Mouse (Mus musculus) ES-E14 (cell line): ENCODE results near the gene Mlxipl. TPM values are rescaled to one million over a fixed set of nuclear protein-coding genes. Genes with fewer than 3 reads are reported as not detected.

Experiments used
- DNase-seq: peaks from one replicate; pipeline ENCODE4 v3.0.0-alpha.2; 2013; ENCODE audit warnings: low read depth, low spot score
- H3K27ac ChIP-seq: 2 replicates; pipeline ENCODE4 v1.5.1; 2012; ENCODE audit warnings: low read depth, mild to moderate bottlenecking, low read length, moderate library complexity, mixed read lengths; ENCODE audit not compliant: poor library complexity, insufficient read depth, severe bottlenecking
- H3K36me3 ChIP-seq: 2 replicates; pipeline ENCODE4 v1.6.1; 2012; ENCODE audit warnings: mild to moderate bottlenecking, low read length, moderate library complexity, mixed read lengths; ENCODE audit not compliant: control insufficient read depth, poor library complexity, insufficient read depth, severe bottlenecking
- H3K4me1 ChIP-seq, 2 experiments: fragments of 150-350 bp in 1 of 2; sonication (generic) in 1 of 2; 2 replicates each; pipeline ENCODE4 v1.6.1; 2012; ENCODE audit warnings: low read length in 2 of 2, mild to moderate bottlenecking in 1 of 2, mixed read lengths in 1 of 2; ENCODE audit not compliant: control insufficient read depth in 2 of 2, insufficient read depth in 2 of 2, poor library complexity in 1 of 2
- H3K4me3 ChIP-seq, 2 experiments: fragments of 150-350 bp in 1 of 2; sonication (generic) in 1 of 2; 2 replicates each; pipeline ENCODE4 v1.5.1; 2012; ENCODE audit warnings: low read length in 2 of 2, low read depth in 1 of 2, mild to moderate bottlenecking in 1 of 2, mixed read lengths in 1 of 2; ENCODE audit not compliant: insufficient read depth in 1 of 2, poor library complexity in 1 of 2, severe bottlenecking in 1 of 2
- H3K9ac ChIP-seq: 2 replicates; pipeline ENCODE4 v1.6.1; 2012; ENCODE audit warnings: low read depth, mild to moderate bottlenecking, low read length, mixed read lengths; ENCODE audit not compliant: poor library complexity, insufficient read depth, severe bottlenecking
- H3K9me3 ChIP-seq: fragments of 150-350 bp; sonication (generic); 2 replicates; pipeline ENCODE4 v1.6.1; 2012; ENCODE audit warnings: low read depth, mild to moderate bottlenecking, low read length; ENCODE audit not compliant: control insufficient read depth, insufficient read depth
- CHD2 ChIP-seq: IDR thresholded peaks from 2 replicates; pipeline ENCODE4 v1.6.1; 2014; ENCODE audit warnings: mild to moderate bottlenecking, low read depth, low read length, inconsistent platforms
- HCFC1 ChIP-seq: IDR thresholded peaks from 2 replicates; pipeline ENCODE4 v1.6.1; 2012; ENCODE audit warnings: low read length, inconsistent platforms, borderline replicate concordance; ENCODE audit not compliant: insufficient read depth
- MAFK ChIP-seq: IDR thresholded peaks from 2 replicates; pipeline ENCODE4 v1.6.1; 2014; ENCODE audit warnings: mild to moderate bottlenecking, low read depth, low read length, inconsistent platforms; ENCODE audit not compliant: insufficient read depth
- ZC3H11A ChIP-seq: IDR thresholded peaks from 2 replicates; pipeline ENCODE4 v1.6.1; 2012; ENCODE audit warnings: low read depth, mild to moderate bottlenecking, inconsistent platforms, low read length, borderline replicate concordance
- ZNF384 ChIP-seq: IDR thresholded peaks from 2 replicates; pipeline ENCODE4 v1.6.1; 2012; ENCODE audit warnings: low read depth, low read length, inconsistent platforms
- in situ Hi-C, 2 experiments: fragments of 600-800 bp; cut with MboI; formaldehyde crosslinking; loops; one replicate each; pipeline ENCODE4 v1.15.1; 2025; ENCODE audit warnings: low sequenced_read_pairs in 2 of 2, inconsistent platforms in 1 of 2; ENCODE audit not compliant: unreplicated experiment in 2 of 2
- total RNA-seq: library from RNA; depleted of rRNA; stranded (reverse); fragments of 300-350 nt; gene quantifications from 2 replicates; pipeline ENCODE4 v1.2.3, GENCODE M21; 2012

The Mlxipl gene
- total RNA-seq, 1 experiment: 7.6 TPM

- in situ Hi-C loops: no loop called here
- peaks cover 29% of the 10 kb centered on the region for H3K36me3 ChIP-seq
- no peak for DNase-seq
These were observed 72.7 kb downstream of the Mlxipl start for GRCm38 (mm10) chr5:135162361-135162760.

DNA sequence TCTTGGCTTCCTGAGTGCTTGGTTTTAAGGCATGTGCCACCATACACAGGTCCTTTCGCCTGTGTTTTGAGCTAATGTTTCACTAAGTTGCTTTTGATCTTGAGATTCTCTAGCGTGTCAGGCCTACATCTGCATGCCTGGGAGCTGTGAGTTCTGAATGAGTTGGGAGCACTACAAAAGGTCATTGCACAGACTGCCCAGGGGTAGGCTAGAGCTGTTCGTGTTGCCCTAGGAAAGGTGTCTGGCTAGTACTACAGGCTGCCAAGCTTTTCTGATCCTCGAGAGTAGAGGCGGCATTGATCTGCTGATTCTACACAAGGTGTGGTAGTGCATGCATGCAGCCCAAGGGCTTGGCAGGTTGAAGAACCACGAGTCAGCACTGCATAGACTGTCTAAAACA, 73.1 kb downstream of the Mlxipl start:
- Histone ChIP-seq H3K4me1 (peaks cover 0 to 3% of the 10 kb centered on the region in 2 experiments; a peak in 1 of 4 replicates), H3K9ac (no peak overlapping the region), H3K27ac (no peak overlapping the region), H3K36me3 (peaks cover 26% of the 10 kb centered on the region), H3K9me3 (no peaks in the 10 kb centered on the region), H3K4me3 (no peak overlapping the region)
- in situ Hi-C loops: no loop called here
- DNase-seq: no peak
- TF ChIP-seq ZC3H11A (no peak), HCFC1 (no peak), CHD2 (no peak), MAFK (no peak), ZNF384 (no peak)

More at GRCm38 (mm10) chr5:135162361-135162760, 72.7 kb downstream of the Mlxipl start:
- no peak overlapping the region for H3K4me3 ChIP-seq
- H3K9ac ChIP-seq: no peak overlapping the region
- TF ChIP-seq MAFK (no peak), ZC3H11A (no peak), ZNF384 (no peak), HCFC1 (no peak)
- H3K27ac ChIP-seq: no peak overlapping the region
- H3K4me1 ChIP-seq: peaks cover 0 to 2% of the 10 kb centered on the region in 2 experiments; a peak in 1 of 4 replicates
- no peaks in the 10 kb centered on the region for H3K9me3 ChIP-seq

DNA sequence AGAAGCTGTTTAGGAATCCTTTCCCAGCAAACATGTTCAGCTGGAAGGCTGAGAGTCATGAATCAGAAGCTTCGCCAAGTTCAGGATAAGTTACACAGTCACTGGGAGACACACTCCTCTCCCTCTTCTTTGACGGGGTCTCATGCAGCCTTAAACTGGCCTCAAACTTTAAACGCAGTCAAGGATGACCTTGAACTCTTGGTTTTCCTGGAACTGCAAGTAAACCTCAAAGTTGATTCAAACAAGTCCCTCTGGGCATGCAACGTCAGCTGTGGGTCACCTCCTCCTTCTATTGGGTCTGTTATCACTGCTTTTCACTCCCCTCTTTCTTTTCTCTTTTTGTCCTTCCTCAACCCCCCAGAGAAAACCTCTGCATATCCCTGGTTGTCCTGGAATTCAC, 77.2 kb downstream of the Mlxipl start:
- H3K27ac ChIP-seq: no peak overlapping the region; the same call in 1 of the 2 replicates
- no peak overlapping the region for H3K9ac ChIP-seq
- DNase-seq: no peak
- no peak overlapping the region for H3K4me3 ChIP-seq
- in situ Hi-C loops: no loop called here
- no peaks in the 10 kb centered on the region for H3K9me3 ChIP-seq
- peaks cover 3 to 12% of the 10 kb centered on the region in 2 experiments; a peak in 3 of 4 replicates for H3K4me1 ChIP-seq
- H3K36me3 ChIP-seq: peaks cover 4% of the 10 kb centered on the region; the same call in 1 of the 2 replicates
- TF ChIP-seq HCFC1 (no peak), CHD2 (no peak), MAFK (no peak), ZNF384 (no peak), ZC3H11A (no peak)

- no peak overlapping the region for H3K9ac ChIP-seq
- H3K27ac ChIP-seq: peak overlapping the region; percentile 8; the same call in 1 of the 2 replicates
- H3K4me3 ChIP-seq: no peak overlapping the region
- H3K9me3 ChIP-seq: no peaks in the 10 kb centered on the region
- peaks cover 3 to 12% of the 10 kb centered on the region in 2 experiments; a peak in 3 of 4 replicates for H3K4me1 ChIP-seq
- 0 out of 2 replicates have a peak, but pooled peaks cover 3% of the 10 kb centered on the region for H3K36me3 ChIP-seq
- in situ Hi-C loops: no loop called here
- TF ChIP-seq MAFK (no peak), ZC3H11A (no peak)
- no peak for DNase-seq
These were observed 77.8 kb downstream of the Mlxipl start for GRCm38 (mm10) chr5:135167469-135167868.
